Mouse (Mus musculus): ENCODE measurements around the gene Cryl1. TPM values are rescaled to one million over a fixed set of nuclear protein-coding genes. Genes with fewer than 3 reads are reported as not detected.

Gene Cryl1
- polyA plus RNA-seq, 1 experiment from 2014 or later, result 9.2 TPM

DNA sequence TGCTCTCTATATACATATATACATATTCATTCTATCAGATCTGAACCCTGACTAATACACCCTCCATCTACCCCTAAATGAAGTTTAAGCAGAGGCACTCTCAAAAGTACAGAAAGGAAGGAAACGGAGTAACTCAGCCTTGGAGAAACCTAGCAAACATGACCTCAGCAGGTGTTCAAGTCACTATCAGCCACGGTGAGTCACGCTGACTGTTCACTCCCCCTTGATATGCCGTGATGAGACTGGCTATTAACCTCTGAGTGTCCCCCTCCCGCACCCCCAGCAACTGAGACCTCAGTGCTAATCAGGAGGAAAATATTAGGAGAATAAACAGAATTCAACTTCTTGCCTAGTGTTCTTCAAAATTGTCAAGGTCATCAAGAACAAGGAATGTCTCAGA lies 12.7 kb downstream of the Cryl1 start:
- ATAC-seq (ENCODE audit: low read depth), result no peak
- no peak overlapping the region for H3K4me3 ChIP-seq (ENCODE audit: low read depth, low read length)
- no peaks in the 10 kb centered on the region for H3K4me1 ChIP-seq (ENCODE audit: control insufficient read depth, insufficient read depth, low read length)
- H3K9me3 ChIP-seq (ENCODE audit: control insufficient read depth, low read length), result no peaks in the 10 kb centered on the region
- 86% methylated on average over 5 of the region's 5 CpGs for WGBS
- no peak overlapping the region for H3K4me2 ChIP-seq (ENCODE audit: low read depth, low read length)
- H3K36me3 ChIP-seq (ENCODE audit: control insufficient read depth, insufficient read depth, low read length), result no peaks in the 10 kb centered on the region
- H3K9ac ChIP-seq (replicated peaks; ENCODE audit: low read depth, low read length), result no peak overlapping the region
- no peaks in the 10 kb centered on the region for H3K27me3 ChIP-seq (ENCODE audit: control insufficient read depth, insufficient read depth, low read length)
- no peak overlapping the region for H3K27ac ChIP-seq (ENCODE audit: low read depth, low read length)

DNA sequence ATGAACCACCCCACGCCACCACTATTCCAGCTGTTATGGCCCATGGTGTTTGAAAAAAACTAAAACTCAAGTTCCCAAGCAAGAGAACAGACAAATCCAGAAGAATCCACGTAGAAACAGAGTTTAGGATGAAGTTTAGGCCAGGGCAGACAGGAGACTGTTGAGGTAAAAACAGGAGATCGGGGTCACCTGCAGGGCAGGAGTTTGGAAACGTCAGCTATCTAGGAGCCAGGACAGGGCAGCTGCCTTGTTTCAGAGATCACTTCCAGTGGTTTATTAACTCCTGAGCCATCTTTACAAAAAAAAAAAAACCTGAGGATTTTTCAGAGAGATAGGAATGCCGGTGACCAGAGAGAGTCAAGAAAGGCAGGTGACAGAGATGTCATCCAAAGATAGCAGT lies 20.8 kb downstream of the Cryl1 start:
- H3K27ac ChIP-seq (ENCODE audit: low read depth, low read length), result no peak overlapping the region
- H3K36me3 ChIP-seq (ENCODE audit: control insufficient read depth, insufficient read depth, low read length), result no peaks in the 10 kb centered on the region
- no peak overlapping the region for H3K4me3 ChIP-seq (ENCODE audit: low read depth, low read length)
- no peak for ATAC-seq (ENCODE audit: low read depth)
- no peak overlapping the region for H3K9ac ChIP-seq (replicated peaks; ENCODE audit: low read depth, low read length)
- H3K27me3 ChIP-seq (ENCODE audit: control insufficient read depth, insufficient read depth, low read length), result no peaks in the 10 kb centered on the region
- no peaks in the 10 kb centered on the region for H3K9me3 ChIP-seq (ENCODE audit: control insufficient read depth, low read length)
- no peak overlapping the region for H3K4me2 ChIP-seq (ENCODE audit: low read depth, low read length)
- 84% methylated on average over 5 of the region's 5 CpGs for WGBS
- no peaks in the 10 kb centered on the region for H3K4me1 ChIP-seq (ENCODE audit: control insufficient read depth, insufficient read depth, low read length)

DNA sequence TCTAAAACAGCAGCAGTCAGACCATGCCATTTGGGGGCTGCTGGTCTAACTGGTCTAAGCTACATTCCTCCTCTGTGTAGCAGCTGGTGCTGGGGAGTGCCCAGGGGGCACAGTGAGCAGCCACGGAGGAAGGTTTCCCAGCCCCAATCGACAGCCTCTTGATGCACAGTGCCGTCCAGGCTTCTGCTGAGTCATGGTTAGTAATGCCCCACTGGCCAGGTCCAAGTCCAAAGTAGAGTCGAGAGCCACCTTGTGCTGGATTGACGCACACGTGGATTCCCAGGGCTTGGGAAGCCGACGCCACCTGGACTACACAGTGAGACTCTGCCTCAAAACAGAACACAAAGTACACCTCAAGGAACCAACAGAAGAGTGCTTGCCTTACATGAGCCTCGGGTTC lies 21.4 kb downstream of the Cryl1 start:
- Histone ChIP-seq H3K4me3 (ENCODE audit: low read depth, low read length) (no peak overlapping the region), H3K4me1 (ENCODE audit: control insufficient read depth, insufficient read depth, low read length) (no peaks in the 10 kb centered on the region), H3K27me3 (ENCODE audit: control insufficient read depth, insufficient read depth, low read length) (no peaks in the 10 kb centered on the region), H3K36me3 (ENCODE audit: control insufficient read depth, insufficient read depth, low read length) (no peaks in the 10 kb centered on the region), H3K27ac (ENCODE audit: low read depth, low read length) (no peak overlapping the region), H3K4me2 (ENCODE audit: low read depth, low read length) (no peak overlapping the region), H3K9me3 (ENCODE audit: control insufficient read depth, low read length) (no peaks in the 10 kb centered on the region), H3K9ac (replicated peaks; ENCODE audit: low read depth, low read length) (no peak overlapping the region)
- no peak for ATAC-seq (ENCODE audit: low read depth)
- 80% methylated on average over 9 of the region's 9 CpGs for WGBS

DNA sequence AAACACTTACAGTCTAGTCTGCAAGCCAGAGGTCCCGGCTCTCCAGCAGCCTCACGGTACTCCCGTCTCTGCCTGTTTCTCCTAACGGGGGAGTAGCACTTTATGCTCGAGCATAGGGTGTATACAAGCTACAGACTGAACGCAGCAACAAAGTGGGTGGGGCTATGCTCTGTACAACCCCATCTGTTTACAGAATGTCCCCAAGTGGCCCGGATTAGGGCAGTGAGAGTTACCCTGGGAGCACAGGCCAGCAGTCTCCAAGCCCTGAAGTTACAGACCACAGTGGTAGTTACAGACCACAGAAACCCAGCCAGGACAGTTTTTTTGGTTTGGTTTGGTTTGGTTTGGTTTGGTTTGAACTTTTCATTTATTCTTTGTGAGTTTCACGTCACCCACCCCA lies 22.3 kb downstream of the Cryl1 start:
- no peak overlapping the region for H3K27ac ChIP-seq (ENCODE audit: low read depth, low read length)
- H3K9ac ChIP-seq (replicated peaks; ENCODE audit: low read depth, low read length), result no peak overlapping the region
- H3K36me3 ChIP-seq (ENCODE audit: control insufficient read depth, insufficient read depth, low read length), result no peaks in the 10 kb centered on the region
- 83% methylated on average over 8 of the region's 8 CpGs for WGBS
- H3K4me2 ChIP-seq (ENCODE audit: low read depth, low read length), result no peak overlapping the region
- ATAC-seq (ENCODE audit: low read depth), result no peak
- no peaks in the 10 kb centered on the region for H3K27me3 ChIP-seq (ENCODE audit: control insufficient read depth, insufficient read depth, low read length)
- H3K9me3 ChIP-seq (ENCODE audit: control insufficient read depth, low read length), result no peaks in the 10 kb centered on the region
- no peak overlapping the region for H3K4me3 ChIP-seq (ENCODE audit: low read depth, low read length)
- no peaks in the 10 kb centered on the region for H3K4me1 ChIP-seq (ENCODE audit: control insufficient read depth, insufficient read depth, low read length)

DNA sequence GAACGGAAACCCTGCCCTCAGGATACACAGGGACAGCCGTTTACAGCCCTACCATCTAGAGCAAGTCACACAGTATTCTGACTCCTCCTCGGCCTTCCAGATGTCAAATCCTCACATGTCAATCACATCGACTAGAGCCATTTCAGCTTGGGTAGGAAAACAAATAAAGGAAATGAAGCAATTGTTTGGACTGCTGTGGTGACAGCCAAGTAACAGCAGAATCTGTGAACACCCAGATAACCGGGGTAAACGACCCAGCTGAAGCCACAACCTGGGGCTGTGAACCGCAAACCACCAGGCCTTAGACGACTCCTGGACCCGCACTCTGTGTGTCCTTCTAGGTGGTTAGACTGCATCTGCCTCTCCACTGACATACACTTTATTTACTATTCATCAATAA lies 23.1 kb downstream of the Cryl1 start:
- 76% methylated on average over 9 of the region's 9 CpGs for WGBS

DNA sequence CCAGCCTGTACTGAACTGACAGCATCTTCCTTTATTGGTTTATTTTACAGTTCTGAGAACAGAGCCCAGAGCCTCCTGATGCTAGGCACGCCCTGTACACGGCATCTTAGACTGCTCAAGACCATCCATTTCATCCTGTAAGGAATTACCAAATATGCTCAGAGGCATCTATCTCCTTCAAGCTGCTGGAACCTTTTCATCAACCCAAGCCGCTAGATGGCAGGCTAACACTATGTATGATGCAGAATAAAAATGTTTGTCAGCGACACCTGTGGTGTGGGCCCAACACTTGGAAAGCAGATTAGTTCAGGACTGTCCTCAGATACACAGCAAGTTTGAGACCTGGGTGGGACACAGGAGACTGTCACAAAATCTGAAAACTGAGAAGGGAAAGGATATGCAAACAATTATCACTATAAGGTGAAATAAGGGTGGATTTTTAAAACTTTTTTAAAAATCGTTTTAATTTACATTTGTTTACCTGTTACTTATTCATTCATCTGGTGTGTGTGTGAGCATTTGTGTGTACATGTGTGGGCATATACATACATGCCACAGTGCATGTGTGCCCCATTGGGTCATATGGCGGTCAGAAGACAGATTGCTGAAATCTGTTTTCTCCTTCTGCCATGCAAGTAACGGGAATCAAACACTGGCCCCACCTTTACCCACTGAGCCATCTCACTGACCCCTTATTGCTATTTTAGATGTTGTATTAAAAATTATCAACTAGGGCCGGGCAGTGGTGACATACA lies 25.8 kb downstream of the Cryl1 start:
- H3K36me3 ChIP-seq (ENCODE audit: control insufficient read depth, insufficient read depth, low read length), result no peaks in the 10 kb centered on the region
- peak; percentile 67 for ATAC-seq (ENCODE audit: low read depth)
- H3K27ac ChIP-seq (ENCODE audit: low read depth, low read length), result no peak overlapping the region
- H3K9me3 ChIP-seq (ENCODE audit: control insufficient read depth, low read length), result no peaks in the 10 kb centered on the region
- no peak overlapping the region for H3K9ac ChIP-seq (replicated peaks; ENCODE audit: low read depth, low read length)
- H3K27me3 ChIP-seq (ENCODE audit: control insufficient read depth, insufficient read depth, low read length), result no peaks in the 10 kb centered on the region
- H3K4me3 ChIP-seq (ENCODE audit: low read depth, low read length), result no peak overlapping the region
- no peak overlapping the region for H3K4me2 ChIP-seq (ENCODE audit: low read depth, low read length)
- H3K4me1 ChIP-seq (ENCODE audit: control insufficient read depth, insufficient read depth, low read length), result no peaks in the 10 kb centered on the region
- 52% methylated on average over 8 of the region's 8 CpGs for WGBS

More for the DNA sequence above, 23.1 kb downstream of the Cryl1 start:
- H3K9ac ChIP-seq (replicated peaks; ENCODE audit: low read depth, low read length), result no peak overlapping the region
- no peaks in the 10 kb centered on the region for H3K9me3 ChIP-seq (ENCODE audit: control insufficient read depth, low read length)
- no peak for ATAC-seq (ENCODE audit: low read depth)
- no peak overlapping the region for H3K4me3 ChIP-seq (ENCODE audit: low read depth, low read length)
- H3K27me3 ChIP-seq (ENCODE audit: control insufficient read depth, insufficient read depth, low read length), result no peaks in the 10 kb centered on the region
- H3K36me3 ChIP-seq (ENCODE audit: control insufficient read depth, insufficient read depth, low read length), result no peaks in the 10 kb centered on the region
- no peaks in the 10 kb centered on the region for H3K4me1 ChIP-seq (ENCODE audit: control insufficient read depth, insufficient read depth, low read length)
- no peak overlapping the region for H3K27ac ChIP-seq (ENCODE audit: low read depth, low read length)
- no peak overlapping the region for H3K4me2 ChIP-seq (ENCODE audit: low read depth, low read length)

DNA sequence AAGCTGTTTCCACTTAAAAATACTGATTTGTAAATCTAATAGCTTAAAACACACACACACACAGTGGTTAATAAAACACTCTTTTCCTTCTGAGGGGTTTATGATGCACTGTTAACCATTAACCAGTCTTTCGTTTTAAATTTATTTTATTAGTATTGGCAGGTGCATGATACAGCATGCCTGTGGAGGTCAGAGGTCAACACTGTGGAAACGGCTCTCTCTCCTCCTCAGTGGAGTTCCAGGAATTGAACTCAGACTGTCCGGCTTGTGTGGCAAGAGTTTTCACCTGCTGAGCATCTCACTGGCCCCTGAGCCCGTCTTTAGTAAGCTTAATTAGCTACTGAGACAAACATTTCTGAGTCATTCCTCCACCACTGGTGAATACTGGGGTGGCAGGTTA lies 31.0 kb downstream of the Cryl1 start:
- Histone ChIP-seq H3K4me1 (ENCODE audit: control insufficient read depth, insufficient read depth, low read length) (no peaks in the 10 kb centered on the region), H3K27me3 (ENCODE audit: control insufficient read depth, insufficient read depth, low read length) (no peaks in the 10 kb centered on the region), H3K4me2 (ENCODE audit: low read depth, low read length) (no peak overlapping the region), H3K27ac (ENCODE audit: low read depth, low read length) (no peak overlapping the region), H3K9ac (replicated peaks; ENCODE audit: low read depth, low read length) (no peak overlapping the region), H3K36me3 (ENCODE audit: control insufficient read depth, insufficient read depth, low read length) (no peaks in the 10 kb centered on the region), H3K4me3 (ENCODE audit: low read depth, low read length) (no peak overlapping the region), H3K9me3 (ENCODE audit: control insufficient read depth, low read length) (no peaks in the 10 kb centered on the region)
- no peak for ATAC-seq (ENCODE audit: low read depth)
- 28% methylated on average over 4 of the region's 4 CpGs for WGBS

DNA sequence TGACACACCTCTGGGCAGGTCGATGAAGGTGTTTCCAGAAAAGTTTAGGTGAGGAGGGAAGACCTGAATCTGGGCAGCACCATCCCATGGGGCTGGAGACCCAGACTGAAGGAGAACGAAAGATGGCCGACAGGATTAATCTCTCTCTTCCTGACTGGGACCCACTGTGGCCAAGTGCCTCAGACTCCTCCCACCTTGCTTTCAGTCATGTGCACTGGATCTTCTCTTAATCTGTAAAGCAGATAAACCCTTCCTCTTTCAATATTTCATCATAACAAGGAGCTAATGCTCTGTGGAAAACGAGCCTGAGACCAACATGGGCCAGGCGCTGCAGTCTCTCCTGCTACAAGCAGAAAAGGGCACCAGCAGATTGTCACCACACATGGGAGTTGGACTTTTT lies 31.6 kb downstream of the Cryl1 start:
- Histone ChIP-seq H3K4me1 (ENCODE audit: control insufficient read depth, insufficient read depth, low read length) (no peaks in the 10 kb centered on the region), H3K4me2 (ENCODE audit: low read depth, low read length) (no peak overlapping the region), H3K36me3 (ENCODE audit: control insufficient read depth, insufficient read depth, low read length) (no peaks in the 10 kb centered on the region), H3K27ac (ENCODE audit: low read depth, low read length) (no peak overlapping the region), H3K4me3 (ENCODE audit: low read depth, low read length) (no peak overlapping the region), H3K9me3 (ENCODE audit: control insufficient read depth, low read length) (no peaks in the 10 kb centered on the region), H3K27me3 (ENCODE audit: control insufficient read depth, insufficient read depth, low read length) (no peaks in the 10 kb centered on the region), H3K9ac (replicated peaks; ENCODE audit: low read depth, low read length) (no peak overlapping the region)
- 78% methylated on average over 5 of the region's 5 CpGs for WGBS
- ATAC-seq (ENCODE audit: low read depth), result no peak

DNA sequence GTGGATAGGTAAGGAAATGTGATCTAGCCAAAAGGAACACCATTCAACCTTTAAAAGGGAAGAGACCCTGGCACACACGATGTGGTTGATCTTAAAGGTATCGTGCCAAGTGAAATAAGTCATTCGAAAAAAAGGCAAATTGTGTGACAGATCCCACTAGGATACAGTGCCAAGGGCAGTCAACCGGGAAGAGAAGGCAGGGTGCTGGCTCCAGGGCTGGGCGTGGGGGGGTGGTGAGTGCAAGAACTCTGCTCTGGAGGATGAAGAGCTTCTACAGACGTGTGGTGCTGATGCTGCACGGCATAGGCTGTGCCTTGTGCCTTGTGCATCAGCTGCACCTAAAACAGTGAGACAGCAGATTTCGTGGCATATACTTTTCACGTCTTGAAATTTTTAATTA lies 33.0 kb downstream of the Cryl1 start:
- no peak for ATAC-seq (ENCODE audit: low read depth)
- Histone ChIP-seq H3K9ac (replicated peaks; ENCODE audit: low read depth, low read length) (no peak overlapping the region), H3K4me2 (ENCODE audit: low read depth, low read length) (no peak overlapping the region), H3K27me3 (ENCODE audit: control insufficient read depth, insufficient read depth, low read length) (no peaks in the 10 kb centered on the region), H3K4me3 (ENCODE audit: low read depth, low read length) (no peak overlapping the region), H3K4me1 (ENCODE audit: control insufficient read depth, insufficient read depth, low read length) (no peaks in the 10 kb centered on the region), H3K9me3 (ENCODE audit: control insufficient read depth, low read length) (no peaks in the 10 kb centered on the region), H3K27ac (ENCODE audit: low read depth, low read length) (no peak overlapping the region), H3K36me3 (ENCODE audit: control insufficient read depth, insufficient read depth, low read length) (no peaks in the 10 kb centered on the region)
- 83% methylated on average over 9 of the region's 9 CpGs for WGBS
